Mouse (Mus musculus) forebrain, embryonic 11.5 days (tissue): ENCODE measurements around the gene Slfn8. TPM values are rescaled to one million over a fixed set of nuclear protein-coding genes. Genes with fewer than 3 reads are reported as not detected.
"Not testable (repeated sequence)": the region's sequence is repeated elsewhere in the genome, so short reads cannot be mapped to it uniquely, and the experiment has no call there.

Experiments used
- ATAC-seq: fragments of 200-750 bp; cut with Nextera tagmentation; replicated peaks from 2 replicates; pipeline ENCODE4 v1.8.0; 2017; ENCODE audit warnings: moderate TSS enrichment; ENCODE audit not compliant: low FRiP score
- DNase-seq: peaks from one replicate; pipeline ENCODE4 v3.0.0-alpha.2; 2017; ENCODE audit warnings: low spot score
- H3K27ac ChIP-seq: fragments of 300-500 bp; sonication (generic); 2 replicates; pipeline ENCODE4 v1.5.1; 2014; ENCODE audit warnings: low read depth, low read length
- H3K27me3 ChIP-seq: fragments of 300-500 bp; sonication (generic); 2 replicates; pipeline ENCODE4 v1.6.1; 2014; ENCODE audit warnings: mild to moderate bottlenecking, low read length, mixed read lengths; ENCODE audit not compliant: control insufficient read depth, insufficient read depth
- H3K36me3 ChIP-seq: fragments of 300-500 bp; sonication (generic); 2 replicates; pipeline ENCODE4 v1.6.1; 2014; ENCODE audit warnings: mild to moderate bottlenecking, low read length, moderate library complexity, mixed read lengths; ENCODE audit not compliant: control insufficient read depth, insufficient read depth
- H3K4me1 ChIP-seq: fragments of 300-500 bp; sonication (generic); replicated peaks from 2 replicates; pipeline ENCODE4 v1.6.1; 2014; ENCODE audit warnings: low read length, mixed read lengths; ENCODE audit not compliant: control insufficient read depth, insufficient read depth
- H3K4me2 ChIP-seq: fragments of 300-500 bp; sonication (generic); 2 replicates; pipeline ENCODE4 v1.6.1; 2014; ENCODE audit warnings: low read depth, mild to moderate bottlenecking, low read length, moderate library complexity, mixed read lengths; ENCODE audit not compliant: severe bottlenecking
- H3K4me3 ChIP-seq: fragments of 300-500 bp; sonication (generic); 2 replicates; pipeline ENCODE4 v1.5.1; 2014; ENCODE audit warnings: low read depth, low read length
- H3K9ac ChIP-seq: fragments of 300-500 bp; sonication (generic); 2 replicates; pipeline ENCODE4 v1.6.1; 2014; ENCODE audit warnings: low read length
- H3K9me3 ChIP-seq: fragments of 300-500 bp; sonication (generic); 2 replicates; pipeline ENCODE4 v1.6.1; 2016; ENCODE audit warnings: low read length, mixed read lengths; ENCODE audit not compliant: control insufficient read depth
- WGBS: fragments of 180-500 bp; shearing (Covaris S2); extraction: QIAGEN DNeasy Blood & Tissue Kit; methylation state at CpG from one replicate; pipeline ENCODE4 v1.1.7; 2014; 5-methylcytosine and 5-hydroxymethylcytosine counted together
- polyA plus RNA-seq: library from polyadenylated mRNA; unstranded; fragments of >200 nt; fragmentation: Nextera tagmentation; extraction: Ambion mirVana; gene quantifications from 2 replicates; pipeline ENCODE4 v1.2.1, GENCODE M21; 2014

Slfn8 gene
- polyA plus RNA-seq, 1 experiment from 2014 or later = 0.15 TPM

DNA sequence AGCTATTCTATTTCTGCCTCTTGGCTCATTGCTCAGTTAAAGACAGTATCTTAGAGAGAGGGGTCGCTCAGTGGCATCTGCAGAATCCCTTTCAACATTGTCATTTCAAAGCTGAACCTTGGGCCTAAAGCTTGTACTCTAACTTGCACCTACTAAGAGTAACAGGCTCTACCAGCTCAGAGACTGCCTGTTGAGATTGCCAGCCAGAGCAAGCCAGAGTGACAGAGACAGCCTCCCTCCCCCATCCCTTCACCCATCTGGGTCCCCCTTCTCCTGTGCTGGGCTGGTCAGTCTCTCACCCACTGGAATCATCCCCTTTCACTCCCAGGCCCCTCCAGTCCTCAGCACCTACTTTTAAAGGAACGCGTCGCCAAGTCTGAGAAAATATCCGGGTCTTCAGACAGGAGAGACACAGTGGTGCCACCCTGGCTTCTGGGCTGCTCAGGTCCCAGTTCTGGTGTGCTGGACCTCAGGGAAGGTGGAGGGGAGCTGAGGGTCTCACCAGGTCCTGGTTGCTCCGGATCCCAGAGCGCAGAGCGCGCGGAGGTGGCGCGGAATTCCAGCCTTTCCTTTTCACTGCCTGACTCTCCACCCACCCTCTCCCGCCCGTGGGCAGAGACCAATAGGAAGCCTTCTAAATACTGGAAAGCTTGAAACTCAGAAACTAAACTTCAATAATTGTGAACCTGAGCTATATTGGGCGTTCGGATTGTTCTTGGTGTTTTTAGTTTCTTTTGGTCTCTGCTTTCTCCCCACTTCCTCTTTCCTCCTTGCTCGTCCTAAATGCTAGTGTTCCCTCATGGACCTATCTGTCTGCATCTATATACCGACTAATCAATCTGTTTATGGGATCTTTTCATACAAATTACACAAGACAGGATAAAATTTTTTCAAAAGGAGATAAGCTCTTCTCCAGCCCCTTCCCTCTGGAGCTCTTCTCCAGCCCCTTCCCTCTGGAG, 770 bp downstream of the Slfn8 start:
- H3K4me3 ChIP-seq, DNase-seq, H3K36me3 ChIP-seq, H3K27ac ChIP-seq, H3K4me2 ChIP-seq, ATAC-seq, H3K4me1 ChIP-seq, H3K27me3 ChIP-seq, H3K9ac ChIP-seq, H3K9me3 ChIP-seq: not testable (repeated sequence)
- 81% methylated on average over 18 of the region's 18 CpGs for WGBS

DNA sequence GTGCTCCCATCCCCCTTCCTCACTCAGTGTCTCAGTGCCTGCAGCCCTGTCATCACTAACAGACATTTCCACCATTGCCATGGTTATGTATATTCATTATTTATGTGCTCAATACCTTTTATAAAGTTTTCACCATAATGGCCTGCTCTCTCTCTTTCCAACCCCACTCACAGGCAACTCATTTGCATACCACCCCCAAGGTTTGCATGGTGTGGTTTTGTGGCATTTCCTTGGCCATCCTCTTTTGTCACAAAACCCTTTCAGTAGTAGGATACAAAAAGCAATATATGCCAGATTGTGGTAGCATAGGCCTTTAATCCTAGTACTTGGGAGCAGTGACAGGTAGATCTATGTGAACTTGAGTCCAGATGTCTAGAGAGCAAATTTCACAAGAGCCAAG, 4.5 kb downstream of the Slfn8 start:
- Histone ChIP-seq H3K4me1 (no peaks in the 10 kb centered on the region), H3K4me3 (no peak overlapping the region), H3K4me2 (no peak overlapping the region), H3K27me3 (no peaks in the 10 kb centered on the region), H3K27ac (no peak overlapping the region), H3K9ac (no peak overlapping the region), H3K36me3 (no peaks in the 10 kb centered on the region), H3K9me3 (no peaks in the 10 kb centered on the region)
- no peak for ATAC-seq
- no peak for DNase-seq

DNA sequence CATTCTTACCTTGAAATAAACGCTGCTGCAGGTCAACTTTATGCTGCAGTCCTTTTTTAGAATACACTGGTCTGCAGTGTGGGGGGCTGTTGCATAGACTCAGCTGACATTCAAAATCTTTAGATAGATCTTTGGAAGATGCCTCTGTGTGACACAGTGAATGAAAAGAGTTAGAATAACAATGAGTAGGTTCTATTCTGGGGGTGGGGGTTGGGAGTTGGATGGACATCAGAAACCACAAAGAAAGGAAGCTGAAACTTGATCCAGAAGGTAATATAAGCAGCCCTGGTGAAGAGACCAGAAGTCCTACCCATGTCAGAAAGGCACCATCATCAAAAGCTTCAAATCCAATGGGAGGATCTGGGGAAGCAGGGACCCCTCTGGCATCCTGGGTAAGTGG, 7.3 kb downstream of the Slfn8 start:
- DNase-seq (no peak), ATAC-seq (no peak)
- H3K9me3 ChIP-seq = no peaks in the 10 kb centered on the region

DNA sequence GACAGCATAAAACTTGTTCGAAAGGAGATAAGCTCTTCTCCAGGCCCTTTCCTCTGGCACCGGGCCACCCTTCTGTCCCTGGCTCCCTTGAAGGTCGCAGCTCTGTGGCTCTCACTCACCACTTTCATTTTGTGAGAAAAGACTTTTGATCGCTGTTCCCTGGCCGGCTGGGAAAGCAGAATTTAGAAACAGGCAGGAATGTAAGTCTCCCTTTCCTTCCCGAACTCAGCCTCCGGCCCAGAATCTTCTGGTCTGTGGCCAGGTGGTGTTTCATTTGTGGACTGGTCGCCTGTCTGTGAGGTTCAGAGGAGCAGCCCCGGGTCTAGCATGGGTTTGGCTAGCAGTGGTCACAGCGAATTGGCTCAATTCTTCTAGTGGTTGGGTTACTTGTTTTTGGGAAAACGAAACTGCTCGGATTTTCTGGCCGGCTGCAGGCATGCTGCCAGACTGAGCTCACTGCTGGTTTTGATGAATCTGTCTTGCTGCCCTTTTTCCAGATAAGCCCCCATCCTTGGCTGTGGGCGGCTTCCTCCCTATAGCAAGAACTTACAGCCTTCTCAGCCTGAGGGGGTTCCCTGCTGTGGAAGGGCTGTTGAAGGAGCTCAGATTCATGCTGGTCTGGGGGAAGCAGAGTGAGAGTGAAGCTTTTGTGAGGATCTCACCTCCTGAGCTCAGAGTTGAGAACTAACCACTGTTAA, 29.0 kb downstream of the Slfn8 start, which contains the start of gene Slfn9:
Slfn9 (minus strand) TSS at position 362 of the 698 bp plus-strand sequence.
- H3K27me3 ChIP-seq = no peaks in the 10 kb centered on the region
- no peak within 1 kb of the TSS for H3K27ac ChIP-seq
- no peaks in the 10 kb centered on the region for H3K36me3 ChIP-seq
- no peaks in the 10 kb centered on the region for H3K9me3 ChIP-seq
- H3K4me1 ChIP-seq = no peaks in the 10 kb centered on the region; the same call in 1 of the 2 replicates
- peak; percentile 59 for DNase-seq
- peak within 1 kb of the TSS; percentile 65 for H3K4me2 ChIP-seq
- WGBS = 10% methylated on average over 14 of the region's 14 CpGs
- ATAC-seq = no peak
- peak within 1 kb of the TSS; percentile 26 for H3K4me3 ChIP-seq
- H3K9ac ChIP-seq = peak within 1 kb of the TSS; percentile 59

More for the DNA sequence above, 7.3 kb downstream of the Slfn8 start:
- H3K4me3 ChIP-seq = no peak overlapping the region
- H3K4me2 ChIP-seq = no peak overlapping the region
- H3K36me3 ChIP-seq = no peaks in the 10 kb centered on the region
- H3K4me1 ChIP-seq = no peaks in the 10 kb centered on the region
- H3K27me3 ChIP-seq = no peaks in the 10 kb centered on the region
- WGBS = 79% methylated on average over 1 of the region's 1 CpGs
- no peak overlapping the region for H3K9ac ChIP-seq
- H3K27ac ChIP-seq = no peak overlapping the region

DNA sequence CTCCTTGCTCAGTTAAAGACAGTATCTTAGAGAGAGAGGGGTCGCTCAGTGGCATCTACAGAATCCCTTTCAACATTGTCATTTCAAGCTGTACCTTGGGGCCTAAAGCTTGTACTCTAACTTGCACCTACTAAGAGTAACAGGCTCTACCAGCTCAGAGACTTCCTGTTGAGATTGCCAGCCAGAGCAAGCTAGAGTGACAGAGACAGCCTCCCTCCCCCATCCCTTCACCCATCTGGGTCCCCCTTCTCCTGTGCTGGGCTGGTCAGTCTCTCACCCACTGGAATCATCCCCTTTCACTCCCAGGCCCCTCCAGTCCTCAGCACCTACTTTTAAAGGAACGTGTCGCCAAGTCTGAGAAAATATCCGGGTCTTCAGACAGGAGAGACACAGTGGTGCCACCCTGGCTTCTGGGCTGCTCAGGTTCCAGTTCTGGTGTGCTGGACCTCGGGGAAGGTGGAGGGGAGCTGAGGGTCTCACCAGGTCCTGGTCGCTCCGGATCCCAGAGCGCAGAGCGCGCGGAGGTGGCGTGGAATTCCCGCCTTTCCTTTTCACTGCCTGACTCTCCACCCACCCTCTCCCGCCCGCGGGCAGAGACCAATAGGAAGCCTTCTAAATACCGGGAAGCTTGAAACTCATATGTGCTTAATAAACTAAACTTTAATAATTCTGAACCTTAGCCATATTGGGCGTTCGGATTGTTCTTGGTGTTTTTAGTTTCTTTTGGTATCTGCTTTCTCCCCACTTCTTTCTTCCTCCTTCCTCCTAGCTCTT, 29.8 kb downstream of the Slfn8 start:
- Histone ChIP-seq H3K4me3 (peak overlapping the region; percentile 26), H3K9ac (peak overlapping the region; percentile 59), H3K4me2 (peak overlapping the region; percentile 65)
- H3K27me3 ChIP-seq, H3K36me3 ChIP-seq, H3K9me3 ChIP-seq, H3K27ac ChIP-seq, H3K4me1 ChIP-seq: not testable (repeated sequence)
- WGBS = 22% methylated on average over 19 of the region's 19 CpGs
- DNase-seq = peak; percentile 76
- peak; percentile 75 for ATAC-seq

DNA sequence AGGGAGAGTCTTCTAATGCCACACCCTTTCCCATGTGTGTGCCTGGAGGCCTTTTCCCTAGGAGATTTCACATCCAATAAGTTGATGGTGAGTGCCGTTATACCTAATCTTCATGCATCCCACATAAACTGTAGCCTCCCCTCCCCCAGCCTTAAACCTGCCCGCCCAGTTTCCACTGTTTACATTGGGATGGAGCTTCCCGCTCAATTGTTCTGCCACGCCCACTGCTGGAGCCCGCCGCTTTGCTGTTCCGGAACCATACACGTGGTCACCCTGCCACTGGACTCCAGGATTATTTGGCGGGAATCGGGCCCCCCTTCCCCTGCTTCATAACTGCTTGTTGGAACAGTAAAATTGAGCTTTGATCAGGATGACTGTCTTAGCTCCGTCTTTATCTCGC, 31.3 kb downstream of the Slfn8 start:
- no peak overlapping the region for H3K27ac ChIP-seq
- ATAC-seq (no peak), DNase-seq (no peak)
- no peaks in the 10 kb centered on the region; the same call in 1 of the 2 replicates for H3K4me1 ChIP-seq
- no peaks in the 10 kb centered on the region for H3K36me3 ChIP-seq
- no peak overlapping the region for H3K4me3 ChIP-seq
- no peaks in the 10 kb centered on the region for H3K27me3 ChIP-seq
- H3K9ac ChIP-seq = no peak overlapping the region
- no peaks in the 10 kb centered on the region for H3K9me3 ChIP-seq
- H3K4me2 ChIP-seq = no peak overlapping the region
- WGBS = 50% methylated on average over 12 of the region's 12 CpGs

DNA sequence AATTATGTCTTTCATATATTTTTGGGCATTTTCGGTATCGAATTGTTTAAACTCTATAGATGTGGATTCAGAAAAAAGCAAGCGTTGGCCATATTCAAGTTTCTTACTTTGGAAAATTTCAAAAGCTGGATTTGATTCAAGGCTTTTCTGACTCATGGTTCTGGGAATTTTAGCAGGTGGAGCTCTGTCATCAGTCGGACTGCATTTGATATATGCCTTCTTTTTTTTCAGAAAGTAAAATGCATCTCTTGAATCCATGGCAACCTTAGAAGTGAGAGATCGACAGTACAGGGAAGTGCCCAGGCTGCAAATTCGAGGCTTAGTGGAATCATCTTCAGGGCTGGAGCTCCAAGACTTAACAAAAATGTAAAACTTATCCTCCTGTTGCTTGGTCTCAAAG, 33.0 kb downstream of the Slfn8 start:
- ATAC-seq = no peak
- Histone ChIP-seq H3K4me1 (no peaks in the 10 kb centered on the region; the same call in 1 of the 2 replicates), H3K27me3 (no peaks in the 10 kb centered on the region), H3K9me3 (no peaks in the 10 kb centered on the region), H3K27ac (no peak overlapping the region), H3K9ac (no peak overlapping the region), H3K4me3 (no peak overlapping the region), H3K36me3 (no peaks in the 10 kb centered on the region), H3K4me2 (no peak overlapping the region)
- no peak for DNase-seq
- WGBS = 87% methylated on average over 6 of the region's 6 CpGs

DNA sequence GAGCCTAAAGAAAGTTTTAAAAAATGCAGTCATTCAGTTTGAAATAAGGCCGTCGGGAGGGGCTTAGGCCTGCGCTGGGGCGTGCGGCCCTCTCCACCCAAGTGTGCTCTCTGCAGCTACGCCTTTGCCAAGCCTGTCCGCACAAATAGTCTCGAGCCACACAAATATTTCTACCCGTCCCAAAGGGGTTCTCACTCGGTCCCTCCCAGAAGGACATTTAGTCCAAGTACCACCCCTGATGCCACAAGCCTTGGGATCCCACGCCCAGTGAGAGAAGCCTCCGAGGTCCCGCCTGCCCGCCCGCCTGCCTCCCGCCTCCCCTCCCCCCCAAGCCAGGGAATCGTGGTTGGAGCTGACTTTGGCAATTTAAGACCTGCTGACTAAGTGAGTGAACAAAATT, 37.4 kb downstream of the Slfn8 start:
- H3K4me1 ChIP-seq = no peaks in the 10 kb centered on the region
- H3K4me3 ChIP-seq = no peak overlapping the region
- no peaks in the 10 kb centered on the region for H3K27me3 ChIP-seq
- no peak for DNase-seq
- H3K27ac ChIP-seq = no peak overlapping the region
- no peak overlapping the region for H3K9ac ChIP-seq
- no peak for ATAC-seq
- WGBS = 85% methylated on average over 17 of the region's 17 CpGs
- H3K4me2 ChIP-seq = no peak overlapping the region
- H3K9me3 ChIP-seq = no peaks in the 10 kb centered on the region
- H3K36me3 ChIP-seq = no peaks in the 10 kb centered on the region
